Comparison of ENCODE assay signal across 21 mouse cellular contexts in genomic region chr10:122770337-122770736, GRCm38 (mm10).
A peak's percentile ranks its signal among the peaks of the same experiment; 100 is the strongest.
DNase-seq lines count a peak whose midpoint lies in the region; ATAC-seq and TF ChIP-seq lines count a peak whose summit lies in the region.
"Had no signal": no experiment of that assay in that cellular context is flagged by ENCODE, and none has a peak within 500 bp of the region (broad histone marks: within the 10 kb centered on the region; RNA-seq: fewer than 3 reads in every experiment).

No protein-coding gene starts in this region.

- ATAC-seq in heart, embryonic 12.5 days (ENCODE audit: insufficient number of reproducible peaks, low FRiP score), result no peak
- no peak for ATAC-seq in kidney, postnatal 0 days (replicated peaks; ENCODE audit: low FRiP score, low read depth)
- no peak for ATAC-seq in hindbrain, embryonic 14.5 days (ENCODE audit: low FRiP score)
- ATAC-seq in neural tube, embryonic 12.5 days (ENCODE audit: low FRiP score, low read depth), result no peak
- ATAC-seq: liver, postnatal 0 days; midbrain, embryonic 16.5 days had no signal

- no peak overlapping the region for H3K4me2 ChIP-seq in heart, embryonic 12.5 days
- no peak overlapping the region for H3K4me2 ChIP-seq in kidney, postnatal 0 days (ENCODE audit: low read length)
- no peak overlapping the region for H3K4me2 ChIP-seq in hindbrain, embryonic 14.5 days (replicated peaks)
- no peak overlapping the region for H3K4me2 ChIP-seq in neural tube, embryonic 12.5 days (replicated peaks)

- H3K9me3 ChIP-seq in heart, embryonic 12.5 days (replicated peaks), result peaks cover 7% of the 10 kb centered on the region; the same call in 1 of the 2 replicates
- no peaks in the 10 kb centered on the region for H3K9me3 ChIP-seq in kidney, postnatal 0 days (replicated peaks; ENCODE audit: low read length)
- no peaks in the 10 kb centered on the region for H3K9me3 ChIP-seq in hindbrain, embryonic 14.5 days (ENCODE audit: control insufficient read depth, low read length)
- H3K9me3 ChIP-seq in neural tube, embryonic 12.5 days, result no peaks in the 10 kb centered on the region

- no peak for DNase-seq in heart, adult 11 months
- peak; percentile 59 for DNase-seq in kidney, postnatal 0 days (ENCODE audit: low spot score)
- DNase-seq in kidney, postnatal 14 days, result no peak
- DNase-seq in hindbrain, embryonic 14.5 days (ENCODE audit: low spot score), result no peak
- no peak for DNase-seq in lung, postnatal 36 days
- DNase-seq: adrenal gland, postnatal 25 days; cerebellum, adult 18-20 months; cerebellum, postnatal 36 days; gastrocnemius, postnatal 25 days; heart, postnatal 10 days; kidney, adult 11 months; layer of hippocampus, postnatal 36 days; liver, postnatal 0 days; lung, postnatal 14 days; right cerebral cortex, postnatal 14 days; thymus, adult 2 months had no signal

- no peak overlapping the region for H3K9ac ChIP-seq in heart, embryonic 12.5 days
- no peak overlapping the region for H3K9ac ChIP-seq in kidney, postnatal 0 days (ENCODE audit: low read depth, low read length)
- no peak overlapping the region for H3K9ac ChIP-seq in hindbrain, embryonic 14.5 days
- no peak overlapping the region for H3K9ac ChIP-seq in neural tube, embryonic 12.5 days
- H3K9ac ChIP-seq: liver, postnatal 0 days had no signal

- H3K4me1 ChIP-seq in heart, embryonic 12.5 days (replicated peaks), result peaks cover 33% of the 10 kb centered on the region
- peaks cover 34% of the 10 kb centered on the region for H3K4me1 ChIP-seq in kidney, postnatal 0 days (replicated peaks; ENCODE audit: insufficient read depth, low read length)
- H3K4me1 ChIP-seq in hindbrain, embryonic 14.5 days (replicated peaks; ENCODE audit: control insufficient read depth, insufficient read depth, low read length), result 0 out of 2 replicates have a peak, but pooled peaks cover 7% of the 10 kb centered on the region
- peaks cover 18% of the 10 kb centered on the region for H3K4me1 ChIP-seq in neural tube, embryonic 12.5 days

- 0 out of 2 replicates have a peak, but pooled peaks cover 3% of the 10 kb centered on the region for H3K27me3 ChIP-seq in heart, embryonic 12.5 days (replicated peaks)
- H3K27me3 ChIP-seq in kidney, postnatal 0 days (ENCODE audit: insufficient read depth, low read length), result no peaks in the 10 kb centered on the region
- H3K27me3 ChIP-seq in hindbrain, embryonic 14.5 days (ENCODE audit: control insufficient read depth, insufficient read depth, low read length), result no peaks in the 10 kb centered on the region
- no peaks in the 10 kb centered on the region for H3K27me3 ChIP-seq in neural tube, embryonic 12.5 days (replicated peaks)
- H3K27me3 ChIP-seq: CH12.LX had no signal

- WGBS in heart, embryonic 12.5 days, result 33% methylated on average over 7 of the region's 7 CpGs
- WGBS in kidney, postnatal 0 days, result 28% methylated on average over 7 of the region's 7 CpGs
- 69% methylated on average over 7 of the region's 7 CpGs for WGBS in hindbrain, embryonic 14.5 days
- WGBS in neural tube, embryonic 12.5 days, result 31% methylated on average over 7 of the region's 7 CpGs

- 0 out of 2 replicates have a peak overlapping the region, but pooled peaks have one; percentile 5 for H3K27ac ChIP-seq in heart, embryonic 12.5 days (ENCODE audit: poor library complexity, severe bottlenecking)
- H3K27ac ChIP-seq in kidney, postnatal 0 days, result peak overlapping the region; percentile 54
- 0 out of 2 replicates have a peak overlapping the region, but pooled peaks have one; percentile 30 for H3K27ac ChIP-seq in hindbrain, embryonic 14.5 days
- 0 out of 2 replicates have a peak overlapping the region, but pooled peaks have one; percentile 26 for H3K27ac ChIP-seq in neural tube, embryonic 12.5 days
- H3K27ac ChIP-seq: forebrain, embryonic 10.5 days had no signal

- no peak overlapping the region for H3K4me3 ChIP-seq in heart, embryonic 12.5 days
- no peak overlapping the region for H3K4me3 ChIP-seq in kidney, postnatal 0 days (replicated peaks; ENCODE audit: low read depth, low read length)
- H3K4me3 ChIP-seq in hindbrain, embryonic 14.5 days (replicated peaks; ENCODE audit: low read length), result no peak overlapping the region
- no peak overlapping the region for H3K4me3 ChIP-seq in neural tube, embryonic 12.5 days
- H3K4me3 ChIP-seq: forebrain, embryonic 10.5 days had no signal

- no peak for TF ChIP-seq CTCF in kidney, postnatal 0 days (IDR thresholded peaks at IDR 0.05; ENCODE audit: low read depth)

- H3K36me3 ChIP-seq in heart, embryonic 12.5 days, result no peaks in the 10 kb centered on the region
- H3K36me3 ChIP-seq in kidney, postnatal 0 days (ENCODE audit: insufficient read depth, low read length), result no peaks in the 10 kb centered on the region
- no peaks in the 10 kb centered on the region for H3K36me3 ChIP-seq in hindbrain, embryonic 14.5 days (replicated peaks; ENCODE audit: control insufficient read depth, insufficient read depth)
- H3K36me3 ChIP-seq in neural tube, embryonic 12.5 days, result no peaks in the 10 kb centered on the region
- H3K36me3 ChIP-seq: forebrain, embryonic 10.5 days had no signal
